Mouse (Mus musculus) liver, embryonic 15.5 days (tissue): ENCODE data around the gene Oxct2b. TPM values are rescaled to one million over a fixed set of nuclear protein-coding genes. Genes with fewer than 3 reads are reported as not detected.
A peak's percentile ranks its signal among the peaks of the same experiment; 100 is the strongest.

ENCODE experiments used
- ATAC-seq: fragments of 200-750 bp; cut with Nextera tagmentation; 2 replicates; pipeline ENCODE4 v1.8.0; 2017; ENCODE audit warnings: moderate number of reproducible peaks, mild to moderate bottlenecking, moderate library complexity; ENCODE audit not compliant: insufficient read depth
- H3K27ac ChIP-seq: fragments of 300-500 bp; sonication (generic); replicated peaks from 2 replicates; pipeline ENCODE4 v1.5.1; 2015; ENCODE audit warnings: mild to moderate bottlenecking, inconsistent platforms
- H3K27me3 ChIP-seq: fragments of 300-500 bp; sonication (generic); 2 replicates; pipeline ENCODE4 v1.6.1; 2015; ENCODE audit warnings: mild to moderate bottlenecking, inconsistent platforms
- H3K36me3 ChIP-seq: fragments of 300-500 bp; sonication (generic); replicated peaks from 2 replicates; pipeline ENCODE4 v1.6.1; 2015; ENCODE audit warnings: moderate library complexity, mild to moderate bottlenecking, inconsistent platforms
- H3K4me1 ChIP-seq: fragments of 300-500 bp; sonication (generic); replicated peaks from 2 replicates; pipeline ENCODE4 v1.6.1; 2015; ENCODE audit warnings: inconsistent platforms
- H3K4me2 ChIP-seq: fragments of 300-500 bp; sonication (generic); 2 replicates; pipeline ENCODE4 v1.6.1; 2015; ENCODE audit warnings: moderate library complexity, mild to moderate bottlenecking, inconsistent platforms
- H3K4me3 ChIP-seq: fragments of 300-500 bp; sonication (generic); replicated peaks from 2 replicates; pipeline ENCODE4 v1.5.1; 2015; ENCODE audit warnings: mild to moderate bottlenecking, inconsistent platforms
- H3K9ac ChIP-seq: fragments of 300-500 bp; sonication (generic); 2 replicates; pipeline ENCODE4 v1.6.1; 2015; ENCODE audit warnings: moderate library complexity, mild to moderate bottlenecking, inconsistent platforms
- H3K9me3 ChIP-seq: fragments of 300-500 bp; sonication (generic); replicated peaks from 2 replicates; pipeline ENCODE4 v1.6.1; 2016; ENCODE audit warnings: inconsistent platforms
- WGBS: fragments of 180-500 bp; shearing (Covaris S2); methylation state at CpG from one replicate; pipeline ENCODE4 v1.1.7; 2015; ENCODE audit warnings: mixed read lengths; ENCODE audit not compliant: insufficient replicate concordance; 5-methylcytosine and 5-hydroxymethylcytosine counted together
- polyA plus RNA-seq: library from polyadenylated mRNA; unstranded; fragments of >200 nt; fragmentation: Nextera tagmentation; extraction: Ambion mirVana; gene quantifications from 2 replicates; pipeline ENCODE4 v1.2.1, GENCODE M21; 2015

Gene Oxct2b
- polyA plus RNA-seq = not detected in 2 replicates

- H3K9me3 ChIP-seq = no peaks in the 10 kb centered on the region
- no peaks in the 10 kb centered on the region for H3K36me3 ChIP-seq
- no peak within 1 kb of the TSS for H3K4me3 ChIP-seq
- no peaks in the 10 kb centered on the region; the same call in 1 of the 2 replicates for H3K4me1 ChIP-seq
- H3K4me2 ChIP-seq = peak within 1 kb of the TSS; percentile 15; the same call in 1 of the 2 replicates
- no peak for ATAC-seq
- WGBS = 11% methylated on average over 19 of the region's 22 CpGs
- peaks cover 21% of the 10 kb centered on the region for H3K27me3 ChIP-seq
- no peak within 1 kb of the TSS for H3K27ac ChIP-seq
- no peak within 1 kb of the TSS for H3K9ac ChIP-seq
Observed at GRCm38 (mm10) chr4:123116011-123116410, at the start of gene Oxct2b. Oxct2b (plus strand) TSS chr4:123116266.

GRCm38 (mm10) chr4:123068646-123069045 is 47.4 kb upstream of the Oxct2b start:
- Histone ChIP-seq H3K9ac (no peak overlapping the region), H3K4me3 (no peak overlapping the region), H3K27ac (no peak overlapping the region), H3K27me3 (0 out of 2 replicates have a peak, but pooled peaks cover 10% of the 10 kb centered on the region), H3K4me1 (0 out of 2 replicates have a peak, but pooled peaks cover 5% of the 10 kb centered on the region), H3K9me3 (no peaks in the 10 kb centered on the region), H3K4me2 (no peak overlapping the region), H3K36me3 (no peaks in the 10 kb centered on the region)
- 27% methylated on average over 6 of the region's 6 CpGs for WGBS
- ATAC-seq = no peak

DNA sequence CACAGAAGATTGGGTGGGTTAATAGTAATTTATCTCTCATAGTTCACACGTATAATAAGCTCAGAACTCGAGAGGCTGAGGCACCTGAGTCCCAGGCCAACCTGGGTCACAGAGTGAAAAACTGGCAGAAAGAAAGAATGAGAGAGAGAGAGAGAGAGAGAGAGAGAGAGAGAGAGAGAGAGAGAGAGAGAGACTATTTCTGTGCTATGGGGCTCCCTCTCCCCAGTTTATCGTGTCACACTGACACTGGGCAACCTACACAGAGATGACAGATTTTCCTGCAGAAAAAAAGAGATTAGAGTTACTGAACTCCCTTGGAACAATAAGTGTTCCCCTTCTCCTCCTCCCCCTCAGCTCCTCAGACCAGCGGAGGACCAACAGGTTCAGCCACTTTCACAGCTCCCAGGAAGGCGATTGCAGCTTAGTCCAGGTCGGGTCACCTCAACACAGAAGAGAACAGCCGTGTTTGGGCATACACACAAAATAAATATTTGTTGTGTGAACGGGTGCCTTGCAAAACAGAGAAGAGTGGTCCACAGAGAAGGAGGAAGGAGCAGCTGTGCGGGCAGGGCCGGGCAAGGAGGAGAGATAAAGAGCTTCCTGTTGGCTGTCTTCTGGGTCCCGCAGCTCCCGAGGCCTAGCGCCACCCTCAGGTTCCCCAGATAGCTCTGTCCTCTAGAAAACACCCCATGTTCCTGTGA is 44.6 kb upstream of the Oxct2b start:
- H3K9me3 ChIP-seq = no peaks in the 10 kb centered on the region
- peak overlapping the region; percentile 57 for H3K4me2 ChIP-seq
- no peak overlapping the region for H3K9ac ChIP-seq

DNA sequence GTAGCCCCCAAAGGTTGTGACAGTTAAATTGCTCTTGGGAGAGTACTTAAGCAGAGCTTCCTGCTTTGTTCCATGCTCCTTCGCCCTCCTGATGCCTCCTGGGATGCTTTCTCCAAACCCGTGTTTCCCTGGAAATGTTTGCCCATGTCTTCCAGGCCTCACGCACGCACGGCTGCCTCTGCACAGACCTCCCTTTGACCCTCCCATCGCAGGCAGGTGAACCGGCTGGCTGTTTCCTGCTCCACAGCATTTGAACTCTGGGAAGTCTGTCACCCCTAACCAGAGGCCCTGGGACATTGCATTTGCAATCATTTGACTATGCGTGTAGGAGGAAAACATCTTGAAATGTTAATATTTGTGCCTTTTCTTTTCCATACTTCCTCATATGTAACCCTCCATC is 39.1 kb upstream of the Oxct2b start:
- ATAC-seq = no peak
- H3K36me3 ChIP-seq = no peaks in the 10 kb centered on the region
- no peak overlapping the region for H3K4me2 ChIP-seq
- no peak overlapping the region for H3K4me3 ChIP-seq
- WGBS = 63% methylated on average over 8 of the region's 8 CpGs
- H3K9me3 ChIP-seq = no peaks in the 10 kb centered on the region
- no peaks in the 10 kb centered on the region for H3K4me1 ChIP-seq
- no peak overlapping the region for H3K9ac ChIP-seq
- no peaks in the 10 kb centered on the region for H3K27me3 ChIP-seq
- no peak overlapping the region for H3K27ac ChIP-seq

More for the DNA sequence above, 44.6 kb upstream of the Oxct2b start:
- Histone ChIP-seq H3K4me1 (0 out of 2 replicates have a peak, but pooled peaks cover 5% of the 10 kb centered on the region), H3K36me3 (no peaks in the 10 kb centered on the region), H3K4me3 (no peak overlapping the region), H3K27ac (no peak overlapping the region), H3K27me3 (0 out of 2 replicates have a peak, but pooled peaks cover 10% of the 10 kb centered on the region)
- 6% methylated on average over 13 of the region's 13 CpGs for WGBS
- no peak for ATAC-seq

GRCm38 (mm10) chr4:123078231-123078630 is 37.8 kb upstream of the Oxct2b start:
- ATAC-seq = no peak
- Histone ChIP-seq H3K4me1 (no peaks in the 10 kb centered on the region), H3K4me3 (no peak overlapping the region), H3K4me2 (no peak overlapping the region), H3K9ac (no peak overlapping the region), H3K27me3 (peaks cover 4% of the 10 kb centered on the region; the same call in 1 of the 2 replicates), H3K36me3 (no peaks in the 10 kb centered on the region), H3K27ac (no peak overlapping the region), H3K9me3 (no peaks in the 10 kb centered on the region)
- 18% methylated on average over 4 of the region's 4 CpGs for WGBS

DNA sequence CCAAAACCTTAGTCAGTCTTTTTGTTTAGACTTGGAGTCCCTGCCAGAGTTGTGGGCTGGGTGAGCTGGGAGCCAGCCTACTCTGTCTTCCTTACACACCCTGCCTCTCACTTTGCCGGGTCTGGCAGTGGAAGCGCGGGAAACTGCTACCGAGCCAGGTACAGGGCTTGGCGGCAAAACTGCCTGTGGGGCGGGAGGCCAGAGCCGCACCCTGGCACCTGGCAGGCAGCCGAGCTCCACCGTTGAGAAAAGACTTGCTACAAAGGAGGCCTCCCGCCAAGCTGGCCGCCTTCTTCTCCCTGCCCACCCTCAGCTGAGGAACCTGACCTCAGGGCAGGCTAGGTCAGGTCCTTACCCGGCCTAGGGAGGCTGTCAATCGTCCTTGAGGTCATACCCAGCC is 35.3 kb upstream of the Oxct2b start:
- ATAC-seq = no peak
- H3K4me1 ChIP-seq = no peaks in the 10 kb centered on the region
- no peak overlapping the region for H3K9ac ChIP-seq
- no peak overlapping the region for H3K4me2 ChIP-seq
- H3K27me3 ChIP-seq = peaks cover 4% of the 10 kb centered on the region; the same call in 1 of the 2 replicates
- H3K9me3 ChIP-seq = no peaks in the 10 kb centered on the region
- WGBS = 55% methylated on average over 13 of the region's 13 CpGs
- no peak overlapping the region for H3K4me3 ChIP-seq
- no peak overlapping the region for H3K27ac ChIP-seq
- no peaks in the 10 kb centered on the region for H3K36me3 ChIP-seq

DNA sequence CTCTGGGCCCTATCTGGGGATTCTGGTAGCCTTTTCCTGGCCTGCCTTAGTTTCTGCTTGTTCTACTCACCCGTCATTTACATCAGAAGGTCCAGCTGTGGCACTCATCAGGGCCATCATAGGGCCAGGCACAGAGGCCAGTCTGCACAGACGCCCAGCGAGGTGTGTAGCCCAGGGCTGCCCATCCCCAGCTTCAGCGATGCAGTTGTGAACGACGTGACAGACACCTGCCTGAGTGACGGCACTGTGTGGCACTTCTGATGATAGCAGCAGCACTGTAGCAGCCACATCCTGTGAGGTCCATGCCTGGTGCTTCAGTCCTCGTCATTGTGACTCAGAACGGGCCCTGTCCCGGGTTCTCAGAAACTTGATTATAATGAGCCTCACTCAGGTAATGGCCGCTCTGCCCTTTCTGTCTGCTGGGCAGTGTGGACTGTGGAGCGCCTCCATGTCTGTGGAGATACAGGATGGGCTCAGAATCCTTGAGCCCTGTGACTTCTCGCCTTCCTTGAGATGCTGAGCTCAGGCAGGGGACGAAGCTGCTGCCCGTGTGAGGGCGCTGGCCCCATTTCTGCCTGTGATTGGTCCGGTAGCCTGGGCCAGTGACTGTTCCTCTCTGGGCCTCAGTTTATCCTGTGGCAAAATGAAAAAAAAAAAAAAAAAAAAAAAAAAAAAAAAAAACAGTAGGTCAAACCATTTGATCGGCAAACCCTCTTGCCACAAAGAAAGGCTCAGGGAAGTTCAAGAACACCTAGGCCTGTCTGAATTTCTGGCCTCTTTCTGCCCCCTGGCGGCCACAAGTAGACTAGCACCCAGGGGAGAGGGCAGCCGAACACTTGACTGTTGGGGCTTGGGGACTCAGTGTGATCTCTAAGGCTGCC is 33.5 kb upstream of the Oxct2b start:
- Histone ChIP-seq H3K9me3 (no peaks in the 10 kb centered on the region), H3K27ac (no peak overlapping the region), H3K4me1 (no peaks in the 10 kb centered on the region), H3K4me3 (no peak overlapping the region), H3K9ac (no peak overlapping the region), H3K27me3 (peaks cover 4% of the 10 kb centered on the region; the same call in 1 of the 2 replicates), H3K4me2 (no peak overlapping the region), H3K36me3 (no peaks in the 10 kb centered on the region)
- ATAC-seq = no peak
- WGBS = 67% methylated on average over 20 of the region's 20 CpGs

GRCm38 (mm10) chr4:123083323-123083902 is 32.7 kb upstream of the Oxct2b start:
- Histone ChIP-seq H3K4me2 (no peak overlapping the region), H3K9ac (no peak overlapping the region), H3K27ac (no peak overlapping the region), H3K27me3 (peaks cover 4% of the 10 kb centered on the region; the same call in 1 of the 2 replicates), H3K4me1 (no peaks in the 10 kb centered on the region), H3K9me3 (no peaks in the 10 kb centered on the region), H3K4me3 (no peak overlapping the region), H3K36me3 (no peaks in the 10 kb centered on the region)
- WGBS = 44% methylated on average over 13 of the region's 13 CpGs
- no peak for ATAC-seq

DNA sequence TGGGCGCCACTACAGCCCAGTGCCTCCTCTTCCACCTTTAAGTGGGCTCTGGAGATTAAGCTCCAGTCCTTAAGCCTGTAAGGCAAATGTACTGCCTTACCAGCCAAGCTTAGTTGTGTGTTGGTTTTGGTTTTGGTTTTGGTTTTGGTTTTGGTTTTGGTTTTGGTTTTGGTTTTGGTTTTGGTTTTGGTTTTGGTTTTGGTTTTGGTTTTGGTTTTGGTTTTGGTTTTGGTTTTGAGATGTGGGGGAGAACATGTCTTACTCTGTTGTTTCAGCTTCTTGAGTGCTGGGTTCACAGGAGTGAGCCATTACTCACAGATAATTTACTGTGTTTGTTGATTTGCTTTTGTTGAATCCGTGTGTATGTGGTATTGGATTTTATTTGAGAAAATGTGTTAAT is 30.8 kb upstream of the Oxct2b start:
- H3K27me3 ChIP-seq = peaks cover 4% of the 10 kb centered on the region; the same call in 1 of the 2 replicates
- H3K9ac ChIP-seq = no peak overlapping the region
- H3K27ac ChIP-seq = no peak overlapping the region
- H3K4me1 ChIP-seq = no peaks in the 10 kb centered on the region
- WGBS = 58% methylated on average over 2 of the region's 2 CpGs
- ATAC-seq = no peak
- no peak overlapping the region for H3K4me3 ChIP-seq
- H3K9me3 ChIP-seq = no peaks in the 10 kb centered on the region
- H3K4me2 ChIP-seq = no peak overlapping the region
- no peaks in the 10 kb centered on the region for H3K36me3 ChIP-seq

- Histone ChIP-seq H3K4me2 (no peak overlapping the region), H3K9me3 (no peaks in the 10 kb centered on the region), H3K4me3 (no peak overlapping the region), H3K4me1 (no peaks in the 10 kb centered on the region), H3K27ac (no peak overlapping the region), H3K27me3 (peaks cover 4% of the 10 kb centered on the region; the same call in 1 of the 2 replicates), H3K9ac (no peak overlapping the region), H3K36me3 (no peaks in the 10 kb centered on the region)
- 66% methylated on average over 4 of the region's 4 CpGs for WGBS
- no peak for ATAC-seq
Observed at GRCm38 (mm10) chr4:123086381-123086780, 29.7 kb upstream of the Oxct2b start.

GRCm38 (mm10) chr4:123092621-123093020 is 23.4 kb upstream of the Oxct2b start:
- no peak overlapping the region for H3K9ac ChIP-seq
- no peak for ATAC-seq
- H3K4me3 ChIP-seq = no peak overlapping the region
- no peaks in the 10 kb centered on the region for H3K4me1 ChIP-seq
- H3K27me3 ChIP-seq = no peaks in the 10 kb centered on the region
- no peaks in the 10 kb centered on the region for H3K9me3 ChIP-seq
- no peak overlapping the region for H3K4me2 ChIP-seq
- no peak overlapping the region for H3K27ac ChIP-seq
- H3K36me3 ChIP-seq = no peaks in the 10 kb centered on the region
- WGBS = 58% methylated on average over 5 of the region's 5 CpGs
